11 mouse cellular contexts compared by ENCODE assay signal in genomic region chr1:91856771-91857664, GRCm38 (mm10). TPM values are rescaled to one million over a fixed set of nuclear protein-coding genes. Genes with fewer than 3 reads are reported as not detected.
DNase-seq lines count a peak whose midpoint lies in the region; ATAC-seq and TF ChIP-seq lines count a peak whose summit lies in the region.
"Had no signal": no experiment of that assay in that cellular context is flagged by ENCODE, and none has a peak within 500 bp of the region (broad histone marks: within the 10 kb centered on the region; RNA-seq: fewer than 3 reads in every experiment).

No protein-coding gene starts in this region.

- H3K4me3 ChIP-seq in lung, adult 2 months (replicated peaks; ENCODE audit: extremely low read depth, low read depth, low read length): no peak overlapping the region
- H3K4me3 ChIP-seq in heart, embryonic 10.5 days: no peak overlapping the region
- H3K4me3 ChIP-seq in intestine, embryonic 16.5 days (ENCODE audit: low read length): no peak overlapping the region
- no peak overlapping the region for H3K4me3 ChIP-seq in stomach, postnatal 0 days (ENCODE audit: low read depth, low read length)
- H3K4me3 ChIP-seq in midbrain, embryonic 16.5 days (ENCODE audit: low read depth, low read length): no peak overlapping the region
- H3K4me3 ChIP-seq: limb, embryonic 12.5 days; megakaryocyte, embryonic 14.5 days had no signal

- TF ChIP-seq CTCF in lung, adult 2 months (IDR thresholded peaks at IDR 0.05; ENCODE audit: insufficient read depth, low read length): no peak
- no peak for TF ChIP-seq CTCF in stomach, postnatal 0 days (IDR thresholded peaks at IDR 0.05; ENCODE audit: low read depth)

- H3K4me2 ChIP-seq in intestine, embryonic 16.5 days (ENCODE audit: low read depth, low read length): no peak overlapping the region
- H3K4me2 ChIP-seq in stomach, postnatal 0 days (replicated peaks; ENCODE audit: low read depth): no peak overlapping the region
- H3K4me2 ChIP-seq in midbrain, embryonic 16.5 days (ENCODE audit: low read length): no peak overlapping the region
- H3K4me2 ChIP-seq: limb, embryonic 12.5 days had no signal

- 0 out of 2 replicates have a peak, but pooled peaks cover 2% of the 10 kb centered on the region for H3K36me3 ChIP-seq in heart, embryonic 10.5 days
- no peaks in the 10 kb centered on the region for H3K36me3 ChIP-seq in intestine, embryonic 16.5 days (ENCODE audit: control insufficient read depth, insufficient read depth, low read length)
- no peaks in the 10 kb centered on the region for H3K36me3 ChIP-seq in stomach, postnatal 0 days (ENCODE audit: control insufficient read depth, insufficient read depth, low read length)
- H3K36me3 ChIP-seq in midbrain, embryonic 16.5 days (ENCODE audit: control insufficient read depth, insufficient read depth, low read length): no peaks in the 10 kb centered on the region
- H3K36me3 ChIP-seq: limb, embryonic 12.5 days had no signal

- H3K27me3 ChIP-seq in heart, embryonic 10.5 days (ENCODE audit: insufficient read depth, poor library complexity, severe bottlenecking): no peaks in the 10 kb centered on the region
- no peaks in the 10 kb centered on the region for H3K27me3 ChIP-seq in intestine, embryonic 16.5 days (replicated peaks; ENCODE audit: control insufficient read depth, insufficient read depth, low read length)
- H3K27me3 ChIP-seq in stomach, postnatal 0 days (ENCODE audit: control insufficient read depth, insufficient read depth, low read length): no peaks in the 10 kb centered on the region
- no peaks in the 10 kb centered on the region for H3K27me3 ChIP-seq in midbrain, embryonic 16.5 days (ENCODE audit: control insufficient read depth, insufficient read depth, low read depth, low read length)
- H3K27me3 ChIP-seq: limb, embryonic 12.5 days had no signal

- peak; percentile 93 for ATAC-seq in intestine, embryonic 16.5 days
- ATAC-seq in stomach, postnatal 0 days (ENCODE audit: low FRiP score, low TSS enrichment): peak; percentile 41
- no peak for ATAC-seq in midbrain, embryonic 16.5 days

- no peaks in the 10 kb centered on the region for H3K9me3 ChIP-seq in heart, embryonic 10.5 days
- no peaks in the 10 kb centered on the region for H3K9me3 ChIP-seq in intestine, embryonic 16.5 days (ENCODE audit: control insufficient read depth, low read length)
- H3K9me3 ChIP-seq in stomach, postnatal 0 days (ENCODE audit: control insufficient read depth, low read length): no peaks in the 10 kb centered on the region
- H3K9me3 ChIP-seq in midbrain, embryonic 16.5 days (replicated peaks; ENCODE audit: control insufficient read depth, low read length, poor library complexity, severe bottlenecking): no peaks in the 10 kb centered on the region
- H3K9me3 ChIP-seq: limb, embryonic 12.5 days; megakaryocyte, embryonic 14.5 days had no signal

- H3K4me1 ChIP-seq in lung, adult 2 months (ENCODE audit: control insufficient read depth, insufficient read depth, low read length): no peaks in the 10 kb centered on the region
- H3K4me1 ChIP-seq in heart, embryonic 10.5 days: peaks cover 45% of the 10 kb centered on the region
- H3K4me1 ChIP-seq in intestine, embryonic 16.5 days (ENCODE audit: control insufficient read depth, insufficient read depth, low read length): peaks cover 15% of the 10 kb centered on the region
- H3K4me1 ChIP-seq in stomach, postnatal 0 days (replicated peaks; ENCODE audit: control insufficient read depth, insufficient read depth): no peaks in the 10 kb centered on the region
- H3K4me1 ChIP-seq in midbrain, embryonic 16.5 days (ENCODE audit: control insufficient read depth, insufficient read depth, low read length): no peaks in the 10 kb centered on the region
- H3K4me1 ChIP-seq: limb, embryonic 12.5 days; megakaryocyte, embryonic 14.5 days had no signal

- H3K9ac ChIP-seq in intestine, embryonic 16.5 days (ENCODE audit: low read depth, low read length): no peak overlapping the region
- no peak overlapping the region for H3K9ac ChIP-seq in stomach, postnatal 0 days (ENCODE audit: low read length)
- no peak overlapping the region for H3K9ac ChIP-seq in midbrain, embryonic 16.5 days (ENCODE audit: low read depth, low read length)
- H3K9ac ChIP-seq: limb, embryonic 12.5 days had no signal

- TF ChIP-seq POLR2A in lung, adult 2 months (IDR thresholded peaks at IDR 0.05; ENCODE audit: borderline replicate concordance, extremely low read depth, low read depth, low read length): no peak

- H3K27ac ChIP-seq in heart, embryonic 10.5 days: peak overlapping the region; percentile 64
- peak overlapping the region; percentile 34; the same call in 1 of the 2 replicates for H3K27ac ChIP-seq in intestine, embryonic 16.5 days (ENCODE audit: low read length)
- H3K27ac ChIP-seq in stomach, postnatal 0 days (replicated peaks): no peak overlapping the region
- no peak overlapping the region for H3K27ac ChIP-seq in midbrain, embryonic 16.5 days (ENCODE audit: low read length)
- H3K27ac ChIP-seq: limb, embryonic 12.5 days had no signal

- TF ChIP-seq EP300 in stomach, postnatal 0 days (optimal IDR thresholded peaks at IDR 0.05): no peak

- WGBS in lung, adult 2 months: 45% methylated on average over 9 of the region's 9 CpGs
- 43% methylated on average over 9 of the region's 9 CpGs for WGBS in heart, embryonic 10.5 days
- WGBS in intestine, embryonic 16.5 days: 38% methylated on average over 9 of the region's 9 CpGs
- 48% methylated on average over 9 of the region's 9 CpGs for WGBS in stomach, postnatal 0 days
- WGBS in midbrain, embryonic 16.5 days: 83% methylated on average over 9 of the region's 9 CpGs

- DNase-seq in lung, adult 18-20 months: peak; percentile 29 to 41
- DNase-seq in lung, adult 2 months: no peak
- DNase-seq in heart, embryonic 10.5 days (ENCODE audit: low spot score): no peak
- DNase-seq in stomach, postnatal 0 days (ENCODE audit: low spot score): no peak
- DNase-seq in neural tube, embryonic 10.5 days (ENCODE audit: extremely low spot score, low spot score): no peak
- DNase-seq: cerebellum, adult 8-10 months; thymus, postnatal 25 days had no signal

RNA-seq across cellular contexts. Expression of gene Twist2, which starts 55.8 kb away (rescaled TPM):
- polyA plus RNA-seq in lung, adult 2 months (2012; rRNA removed): 11.6 and 12.9 TPM in 2 replicates
- polyA plus RNA-seq in heart, embryonic 10.5 days (2016; fragmentation: Nextera tagmentation; extraction: Ambion mirVana): 5.8 and 17.9 TPM in 2 replicates
- 5.0 and 5.1 TPM in 2 replicates for polyA plus RNA-seq in intestine, embryonic 16.5 days (2015; fragmentation: Nextera tagmentation; extraction: Ambion mirVana)
- polyA plus RNA-seq in stomach, postnatal 0 days (2015; fragmentation: Nextera tagmentation; extraction: Ambion mirVana): 3.7 and 4.2 TPM in 2 replicates
- polyA plus RNA-seq in midbrain, embryonic 16.5 days (2015; fragmentation: Nextera tagmentation; extraction: Ambion mirVana): 2.6 and 3.5 TPM in 2 replicates

Comparison
In these comparisons a context has a peak if more than half of its experiments do, and no peak if none do; other contexts are left out.
1. DNase-seq: peak in lung, adult 18-20 months (2 of 2); none in lung, adult 2 months (single experiment), heart, embryonic 10.5 days (single experiment), stomach, postnatal 0 days (single experiment) and neural tube, embryonic 10.5 days (single experiment).
2. H3K27ac ChIP-seq: peak in heart, embryonic 10.5 days (single experiment) and intestine, embryonic 16.5 days (single experiment); none in stomach, postnatal 0 days (single experiment) and midbrain, embryonic 16.5 days (single experiment).